Mouse (Mus musculus) liver, adult 2 months (tissue): ENCODE data around the gene Megf11. TPM values are rescaled to one million over a fixed set of nuclear protein-coding genes. Genes with fewer than 3 reads are reported as not detected.

Experiments
- DNase-seq: peaks from one replicate; pipeline ENCODE4 v3.0.0-alpha.2; 2011; ENCODE audit warnings: low read depth, low spot score; ENCODE audit errors: extremely low read depth
- H3K27ac ChIP-seq: fragments of 200-500 bp; replicated peaks from 2 replicates; pipeline ENCODE4 v1.5.1; 2012; ENCODE audit warnings: low read depth, mild to moderate bottlenecking, control low read depth, inconsistent platforms, low read length; ENCODE audit not compliant: insufficient read depth
- H3K27me3 ChIP-seq: fragments of 200-500 bp; 2 replicates; pipeline ENCODE4 v1.6.1; 2012; ENCODE audit warnings: mild to moderate bottlenecking, moderate library complexity, low read length, inconsistent platforms; ENCODE audit not compliant: control insufficient read depth, insufficient read depth
- H3K36me3 ChIP-seq: fragments of 200-500 bp; 2 replicates; pipeline ENCODE4 v1.6.1; 2012; ENCODE audit warnings: low read length, inconsistent platforms; ENCODE audit not compliant: control insufficient read depth, insufficient read depth
- H3K4me1 ChIP-seq: fragments of 200-500 bp; 2 replicates; pipeline ENCODE4 v1.6.1; 2011; ENCODE audit warnings: low read length; ENCODE audit not compliant: control insufficient read depth, insufficient read depth
- H3K4me3 ChIP-seq: fragments of 200-500 bp; 2 replicates; pipeline ENCODE4 v1.5.1; 2011; ENCODE audit warnings: low read depth, mild to moderate bottlenecking, control low read depth, low read length, moderate library complexity; ENCODE audit not compliant: insufficient read depth
- H3K79me2 ChIP-seq: fragments of 200-500 bp; 2 replicates; pipeline ENCODE4 v1.6.1; 2012; ENCODE audit warnings: inconsistent platforms, mild to moderate bottlenecking, low read length, moderate library complexity; ENCODE audit not compliant: control insufficient read depth, insufficient read depth
- H3K9ac ChIP-seq: fragments of 200-500 bp; 2 replicates; pipeline ENCODE4 v1.6.1; 2012; ENCODE audit warnings: low read depth, mild to moderate bottlenecking, control low read depth, inconsistent platforms, low read length
- CTCF ChIP-seq: fragments of 200-500 bp; IDR thresholded peaks from 2 replicates; pipeline ENCODE4 v1.5.1; 2011; ENCODE audit warnings: low read depth, low read length, control low read depth
- POLR2A ChIP-seq: fragments of 200-500 bp; IDR thresholded peaks from 2 replicates; pipeline ENCODE4 v1.6.1; 2011; ENCODE audit warnings: low read length, control low read depth; ENCODE audit not compliant: insufficient read depth; ENCODE audit errors: extremely low read depth
- WGBS: fragments of 180-500 bp; shearing (Covaris S2); methylation state at CpG from one replicate; pipeline ENCODE4 v1.1.7; 2018; 5-methylcytosine and 5-hydroxymethylcytosine counted together
- polyA plus RNA-seq: library from polyadenylated mRNA; depleted of rRNA; stranded (reverse); fragments of >200 nt; gene quantifications from 2 replicates; pipeline ENCODE4 v1.2.3, GENCODE M21; 2012
- total RNA-seq: library from RNA; depleted of rRNA; stranded (reverse); fragments of >200 nt; gene quantifications from 2 replicates; pipeline ENCODE4 v1.2.3, GENCODE M21; 2014

The Megf11 gene
- total and polyA plus RNA-seq, 2 experiments: 0.09 to 0.13 TPM

DNA sequence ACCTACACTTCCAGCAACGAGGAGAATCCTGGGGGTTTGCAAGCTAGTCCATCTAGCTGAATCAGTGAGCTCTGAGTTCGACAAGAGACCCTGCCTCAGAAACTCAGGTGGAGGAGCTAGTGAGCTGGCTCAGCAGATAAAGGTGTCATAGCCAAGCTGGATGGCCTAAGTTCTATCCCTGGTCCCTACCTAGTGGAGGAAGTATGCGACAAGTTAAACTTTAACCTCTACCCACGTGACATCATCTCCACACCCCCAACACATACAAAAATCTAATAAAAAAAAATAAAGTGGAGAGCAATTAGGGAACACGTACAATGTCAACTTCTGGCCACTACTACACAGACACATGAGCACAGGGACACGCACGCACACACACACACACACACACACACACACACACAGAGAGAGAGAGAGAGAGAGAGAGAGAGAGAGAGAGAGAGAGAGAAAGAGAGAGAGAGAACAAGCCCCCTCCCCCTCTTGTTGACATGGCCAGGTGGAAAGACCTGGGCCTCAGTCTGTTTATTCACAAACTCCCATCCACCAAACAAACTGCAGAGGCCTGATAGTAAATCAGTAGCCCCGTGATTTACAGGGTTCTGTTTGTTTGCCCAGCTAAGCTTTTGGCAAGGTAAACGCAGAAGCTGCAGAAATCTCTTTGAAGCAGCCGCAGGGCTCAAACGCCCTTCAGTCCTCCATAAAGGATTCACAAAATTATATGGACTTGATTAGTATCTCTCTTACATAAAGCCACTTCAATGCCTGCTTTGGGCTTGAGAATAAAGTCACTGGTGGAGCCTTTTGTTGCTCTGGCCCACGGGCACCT, 134.7 kb downstream of the Megf11 start:
- no peaks in the 10 kb centered on the region for H3K79me2 ChIP-seq
- peak; percentile 90 for DNase-seq
- no peaks in the 10 kb centered on the region for H3K27me3 ChIP-seq
- no peaks in the 10 kb centered on the region for H3K36me3 ChIP-seq
- H3K4me3 ChIP-seq: no peak overlapping the region
- no peak for TF ChIP-seq POLR2A
- TF ChIP-seq CTCF: 0 out of 2 replicates have a peak, but pooled peaks have one; percentile 10
- H3K9ac ChIP-seq: peak overlapping the region; percentile 38; the same call in 1 of the 2 replicates
- 24% methylated on average over 12 of the region's 12 CpGs for WGBS
- peak overlapping the region; percentile 87 for H3K27ac ChIP-seq
- H3K4me1 ChIP-seq: peaks cover 2% of the 10 kb centered on the region; the same call in 1 of the 2 replicates

- Histone ChIP-seq H3K79me2 (no peaks in the 10 kb centered on the region), H3K9ac (no peak overlapping the region), H3K4me1 (peaks cover 2% of the 10 kb centered on the region; the same call in 1 of the 2 replicates), H3K4me3 (no peak overlapping the region), H3K27me3 (no peaks in the 10 kb centered on the region), H3K36me3 (no peaks in the 10 kb centered on the region), H3K27ac (peak overlapping the region; percentile 87)
- DNase-seq: peak; percentile 34
- WGBS: 55% methylated on average over 4 of the region's 4 CpGs
- TF ChIP-seq POLR2A (no peak), CTCF (no peak)
Observed at GRCm38 (mm10) chr9:64520747-64521283, 135.4 kb downstream of the Megf11 start.

GRCm38 (mm10) chr9:64523264-64524045, 138.0 kb downstream of the Megf11 start:
- WGBS: 84% methylated on average over 21 of the region's 21 CpGs
- TF ChIP-seq CTCF (no peak), POLR2A (no peak)
- H3K36me3 ChIP-seq: no peaks in the 10 kb centered on the region
- no peaks in the 10 kb centered on the region for H3K79me2 ChIP-seq
- H3K9ac ChIP-seq: no peak overlapping the region
- H3K27ac ChIP-seq: no peak overlapping the region
- H3K4me1 ChIP-seq: peaks cover 2% of the 10 kb centered on the region; the same call in 1 of the 2 replicates
- H3K4me3 ChIP-seq: no peak overlapping the region
- DNase-seq: no peak
- H3K27me3 ChIP-seq: no peaks in the 10 kb centered on the region

- no peaks in the 10 kb centered on the region for H3K36me3 ChIP-seq
- 94% methylated on average over 7 of the region's 7 CpGs for WGBS
- no peaks in the 10 kb centered on the region for H3K79me2 ChIP-seq
- H3K4me1 ChIP-seq: no peaks in the 10 kb centered on the region
- H3K27ac ChIP-seq: no peak overlapping the region
- H3K9ac ChIP-seq: no peak overlapping the region
- no peak for DNase-seq
- no peaks in the 10 kb centered on the region for H3K27me3 ChIP-seq
- H3K4me3 ChIP-seq: no peak overlapping the region
- TF ChIP-seq CTCF (no peak), POLR2A (no peak)
Observed at GRCm38 (mm10) chr9:64528061-64528460, 142.6 kb downstream of the Megf11 start.

DNA sequence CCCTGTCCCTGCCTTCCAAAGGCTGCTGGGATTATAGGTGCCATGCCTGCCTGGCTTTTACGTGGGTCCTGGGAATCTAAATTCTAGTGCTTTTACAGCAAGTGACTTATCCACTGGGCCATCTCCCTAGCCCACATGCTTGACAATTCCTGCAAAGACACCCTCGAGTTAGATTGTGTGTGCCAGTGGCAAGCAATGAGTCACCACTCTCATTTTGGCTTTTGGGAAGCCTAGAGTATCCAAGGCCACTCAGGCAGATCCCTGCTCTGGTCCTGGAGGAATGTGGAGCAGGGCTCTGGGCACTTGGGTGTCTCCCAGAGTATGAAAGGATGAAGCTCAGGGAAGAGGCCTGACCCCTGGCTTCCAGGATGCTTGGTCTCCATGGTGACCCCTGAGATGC, 143.2 kb downstream of the Megf11 start:
- Histone ChIP-seq H3K36me3 (no peaks in the 10 kb centered on the region), H3K9ac (no peak overlapping the region), H3K27me3 (no peaks in the 10 kb centered on the region), H3K79me2 (no peaks in the 10 kb centered on the region), H3K4me1 (no peaks in the 10 kb centered on the region), H3K4me3 (no peak overlapping the region), H3K27ac (no peak overlapping the region)
- 74% methylated on average over 2 of the region's 2 CpGs for WGBS
- TF ChIP-seq POLR2A (no peak), CTCF (no peak)
- no peak for DNase-seq
